Mouse (Mus musculus) small intestine, adult 2 months (tissue): ENCODE results near the gene Vmn1r207-ps.
"Not testable (repeated sequence)": the region's sequence is repeated elsewhere in the genome, so short reads cannot be mapped to it uniquely, and the experiment has no call there.

Source experiments
- CTCF ChIP-seq: fragments of 200-500 bp; IDR thresholded peaks from 2 replicates; pipeline ENCODE4 v1.5.1; 2012; ENCODE audit warnings: low read depth, mild to moderate bottlenecking, control low read depth, inconsistent platforms, low read length, moderate library complexity, mixed read lengths; ENCODE audit not compliant: insufficient replicate concordance, insufficient read length; ENCODE audit errors: extremely low read depth
- POLR2A ChIP-seq: fragments of 200-500 bp; IDR thresholded peaks from 2 replicates; pipeline ENCODE4 v1.6.1; 2012; ENCODE audit warnings: low read depth, mild to moderate bottlenecking, control low read depth, inconsistent platforms, low read length, moderate library complexity

- TF ChIP-seq CTCF, POLR2A: not testable (repeated sequence)
Measured at GRCm38 (mm10) chr13:22777300-22777699, 47.9 kb upstream of the Vmn1r207-ps start, which contains the start of gene Vmn1r208.
